Mouse (Mus musculus): ENCODE results near the gene Sntn.

Gene Sntn

DNA sequence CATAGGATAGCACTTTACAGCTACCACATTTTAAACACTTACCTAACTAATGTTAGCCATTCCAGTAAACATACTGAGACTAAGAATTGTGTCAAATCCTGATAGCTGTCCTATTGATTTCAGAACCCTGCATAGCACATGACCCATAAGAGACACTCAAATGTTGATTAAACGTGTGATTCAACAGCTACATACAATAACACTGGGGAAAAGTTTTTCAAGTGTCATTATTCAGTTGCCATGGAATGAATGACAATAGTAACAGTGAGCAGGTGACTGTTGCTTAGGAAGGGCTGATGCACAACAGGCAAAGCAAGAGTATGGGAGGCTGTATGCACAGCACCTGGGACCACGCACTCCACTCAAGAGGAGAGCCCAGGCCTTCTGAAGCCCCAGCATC, at the start of gene Sntn:
TSS of gene Sntn (plus strand) at position 301 of the 400 bp plus-strand sequence.
- DNase-seq: no peak

DNA sequence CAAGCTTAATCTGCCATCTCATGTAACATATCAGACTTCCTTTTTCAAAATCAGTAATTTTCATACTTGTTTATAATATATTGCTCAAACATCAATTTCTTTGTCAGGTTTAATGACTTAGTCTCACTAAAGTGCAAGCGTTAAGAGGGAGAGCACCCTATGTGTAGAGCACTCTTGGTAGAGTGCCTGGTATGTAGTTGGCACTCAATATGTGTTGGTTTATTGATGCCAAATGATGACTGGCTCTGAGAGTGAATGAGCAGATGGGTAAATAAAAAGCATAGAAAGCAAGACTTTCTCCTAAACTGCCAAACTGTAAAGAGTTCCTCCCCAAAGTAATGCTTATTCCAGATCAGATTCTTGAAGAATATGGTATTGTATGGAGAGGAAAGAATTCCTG, 20.8 kb upstream of the Sntn start:
- no peak for DNase-seq

- DNase-seq: no peak
These were observed 19.6 kb upstream of the Sntn start for GRCm38 (mm10) chr14:13651039-13651438.

DNA sequence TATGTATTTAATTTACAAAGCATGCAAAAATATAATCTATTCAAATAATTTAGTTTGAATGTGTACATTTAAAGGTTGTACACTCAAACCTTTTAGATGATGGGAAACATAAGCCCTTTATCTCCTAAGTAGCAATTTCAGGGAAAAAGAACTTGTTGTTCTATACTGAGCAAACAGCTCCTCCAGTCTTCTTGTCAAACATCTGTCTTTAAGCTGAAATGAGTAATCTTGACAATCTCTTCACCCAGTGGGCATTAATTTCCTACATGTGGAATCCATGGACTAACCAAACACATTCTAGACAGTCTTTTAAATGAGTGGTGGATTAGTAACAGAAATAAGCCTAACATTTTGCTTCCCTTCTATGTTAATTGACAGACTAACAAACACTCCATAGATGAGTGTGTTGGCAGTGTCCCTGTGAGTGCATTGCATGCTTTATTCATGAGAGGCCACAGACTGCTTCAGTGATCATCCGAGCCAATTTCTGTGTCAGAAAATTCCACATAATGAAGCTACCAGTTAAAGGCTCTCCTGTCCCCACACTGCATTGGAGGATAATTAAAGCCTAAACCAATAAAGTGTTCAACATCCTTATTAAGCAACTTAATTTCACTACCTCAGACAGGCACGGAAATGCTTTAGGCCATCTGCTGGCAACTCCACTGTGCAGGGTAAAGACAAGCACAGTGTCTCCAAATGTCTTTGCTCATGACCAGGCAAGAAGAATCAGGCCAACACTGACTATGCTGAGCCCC, 19.0 kb upstream of the Sntn start:
- no peak for DNase-seq

GRCm38 (mm10) chr14:13686716-13687115, 16.0 kb downstream of the Sntn start:
- no peak for DNase-seq

GRCm38 (mm10) chr14:13690426-13690825, 19.8 kb downstream of the Sntn start:
- DNase-seq: no peak

DNA sequence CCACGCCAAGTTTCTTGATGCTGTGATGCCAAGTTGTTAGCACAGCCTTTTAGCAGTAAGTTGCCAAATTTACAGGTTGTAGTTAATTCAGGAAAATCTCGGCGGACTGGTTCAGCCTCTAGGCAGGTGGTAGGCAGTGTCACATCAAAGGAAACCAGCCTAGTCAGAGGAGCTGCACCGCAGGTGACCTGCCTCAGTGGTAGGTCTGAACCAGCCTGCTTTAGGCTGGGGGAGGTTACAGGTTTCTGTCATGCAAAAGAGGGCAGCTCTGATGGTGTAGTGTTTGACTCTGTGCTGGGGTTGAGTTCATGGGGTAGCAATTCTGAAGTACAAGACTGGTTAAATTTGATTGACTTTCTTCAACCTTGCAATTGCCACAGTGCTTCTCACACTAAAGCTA, 61.6 kb downstream of the Sntn start:
- DNase-seq: no peak
